Mouse (Mus musculus): ENCODE measurements around the gene Itgb2.

Itgb2 gene

GRCm38 (mm10) chr10:77553285-77553684 is 23.2 kb downstream of the Itgb2 start:
- DNase-seq: no peak

DNA sequence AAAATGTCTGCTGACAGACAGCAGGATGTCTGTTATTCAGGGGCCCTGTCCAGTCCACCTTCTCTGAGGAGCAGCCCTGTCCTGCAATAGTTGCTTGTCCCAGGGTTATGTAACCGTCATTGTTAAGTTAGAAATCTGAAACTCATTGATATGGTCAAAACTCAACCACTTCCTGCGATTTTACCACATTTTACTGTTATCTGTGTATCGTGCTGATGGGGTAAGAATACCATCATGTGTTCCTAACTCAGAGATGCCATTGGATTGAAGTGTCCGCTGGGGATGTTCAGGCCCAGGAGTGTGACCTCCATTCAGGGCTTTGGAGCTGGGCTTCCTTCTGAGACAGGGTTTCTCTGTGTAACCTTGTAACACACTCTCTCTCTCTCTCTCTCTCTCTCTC is 24.9 kb downstream of the Itgb2 start:
- no peak for DNase-seq

GRCm38 (mm10) chr10:77556631-77557030 is 26.6 kb downstream of the Itgb2 start:
- DNase-seq: no peak

GRCm38 (mm10) chr10:77557641-77558040 is 27.6 kb downstream of the Itgb2 start:
- DNase-seq: no peak

- no peak for DNase-seq
Observed at GRCm38 (mm10) chr10:77560090-77560489, 30.0 kb downstream of the Itgb2 start.

- no peak for DNase-seq
Observed at GRCm38 (mm10) chr10:77560830-77561229, 30.8 kb downstream of the Itgb2 start.

GRCm38 (mm10) chr10:77561508-77561907 is 31.5 kb downstream of the Itgb2 start:
- DNase-seq: no peak

GRCm38 (mm10) chr10:77565005-77565404 is 35.0 kb downstream of the Itgb2 start:
- no peak for DNase-seq

DNA sequence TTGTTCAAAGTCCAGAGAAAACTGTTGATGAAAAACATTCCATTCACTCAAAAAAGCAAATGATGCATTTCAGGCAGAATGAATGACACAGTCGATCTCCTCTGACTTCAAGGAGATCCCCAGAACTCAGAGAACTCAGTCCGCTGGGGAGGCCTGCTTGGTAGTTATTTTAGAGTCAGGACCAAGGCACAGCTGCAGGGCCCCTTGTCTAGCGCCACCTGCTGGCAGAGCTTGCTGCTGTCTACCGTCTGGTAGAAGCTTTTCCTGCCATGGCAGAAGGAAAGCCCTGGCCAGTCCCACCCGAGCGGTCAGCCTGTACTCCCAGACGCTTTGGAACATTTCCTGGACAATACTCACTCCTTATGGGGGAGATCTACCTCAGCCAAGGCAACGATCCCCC is 36.6 kb downstream of the Itgb2 start:
- DNase-seq: peak; percentile 73

DNA sequence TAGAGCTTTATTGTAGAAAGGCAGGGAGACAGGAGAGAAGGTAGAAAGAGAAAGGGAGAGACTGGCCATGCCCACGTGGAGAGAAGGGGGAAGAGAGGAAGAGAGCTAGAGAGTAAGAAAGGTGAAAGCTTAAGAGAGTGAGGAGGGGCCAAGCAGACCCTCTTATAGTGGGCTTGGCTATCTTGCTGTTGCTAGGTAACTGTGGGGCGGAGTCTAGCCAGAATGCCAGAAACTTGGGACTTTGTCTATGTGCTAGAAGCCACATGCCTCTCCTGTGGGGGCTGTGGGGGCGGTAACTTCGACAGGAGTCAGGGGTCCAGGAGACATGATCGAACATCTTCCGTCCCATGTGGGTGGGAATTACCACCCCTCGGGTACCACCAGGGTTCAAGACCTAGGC is 39.4 kb downstream of the Itgb2 start:
- DNase-seq: no peak

DNA sequence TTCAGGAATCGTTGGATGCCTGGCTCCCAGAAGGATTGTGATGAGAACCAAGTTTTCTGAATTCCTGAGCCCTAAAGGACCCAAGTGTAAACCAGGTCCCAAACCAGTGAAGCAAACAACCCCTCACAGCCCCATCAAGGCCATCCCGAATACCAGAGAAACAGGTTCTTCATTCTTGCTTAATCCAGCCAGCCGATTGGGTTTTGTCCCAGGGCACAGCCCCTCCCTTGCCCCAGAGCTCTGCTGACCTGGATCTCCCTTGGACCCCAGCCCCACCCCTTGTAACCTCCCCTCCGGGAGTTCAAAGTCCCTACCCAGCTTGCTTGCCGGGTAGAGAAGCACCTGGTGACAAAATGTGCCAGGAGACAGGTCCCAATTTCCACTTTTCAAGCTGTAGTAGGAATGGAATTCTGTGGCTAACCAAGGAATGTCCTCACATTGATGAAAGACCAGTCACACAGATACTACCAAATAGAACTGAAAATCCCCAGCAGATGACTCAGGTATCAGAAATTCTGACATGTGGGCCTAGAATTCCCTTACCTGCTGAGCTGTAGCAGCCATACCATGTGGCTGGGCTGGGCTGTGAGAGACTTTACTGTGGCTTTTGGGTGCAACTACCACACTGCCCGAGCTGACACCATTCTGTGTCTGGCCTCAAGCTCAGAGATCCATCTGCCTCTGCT is 40.1 kb downstream of the Itgb2 start:
- no peak for DNase-seq

- no peak for DNase-seq
Observed at GRCm38 (mm10) chr10:77572225-77572624, 42.2 kb downstream of the Itgb2 start.

GRCm38 (mm10) chr10:77573162-77573561 is 43.1 kb downstream of the Itgb2 start:
- no peak for DNase-seq

- no peak for DNase-seq
Observed at GRCm38 (mm10) chr10:77580027-77580920, 50.2 kb downstream of the Itgb2 start.

DNA sequence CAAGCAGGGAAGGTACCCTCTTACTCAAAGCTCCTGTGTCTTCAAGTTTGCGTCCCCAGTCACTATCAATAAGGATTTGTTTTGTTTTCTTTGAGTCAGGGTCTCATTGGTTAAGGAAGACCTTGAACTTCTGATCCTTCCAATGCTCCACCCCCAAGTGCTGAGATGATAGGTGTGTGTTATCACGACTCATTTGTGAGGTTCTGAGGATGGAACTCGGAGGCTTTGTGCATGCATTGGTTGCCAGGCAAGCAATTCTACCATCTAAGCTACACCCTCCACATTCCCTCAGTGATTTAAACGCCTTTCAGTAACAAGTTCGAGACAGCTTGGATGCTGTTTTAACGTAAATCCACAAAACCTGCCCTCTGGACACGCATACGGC is 51.0 kb downstream of the Itgb2 start:
- DNase-seq: no peak

DNA sequence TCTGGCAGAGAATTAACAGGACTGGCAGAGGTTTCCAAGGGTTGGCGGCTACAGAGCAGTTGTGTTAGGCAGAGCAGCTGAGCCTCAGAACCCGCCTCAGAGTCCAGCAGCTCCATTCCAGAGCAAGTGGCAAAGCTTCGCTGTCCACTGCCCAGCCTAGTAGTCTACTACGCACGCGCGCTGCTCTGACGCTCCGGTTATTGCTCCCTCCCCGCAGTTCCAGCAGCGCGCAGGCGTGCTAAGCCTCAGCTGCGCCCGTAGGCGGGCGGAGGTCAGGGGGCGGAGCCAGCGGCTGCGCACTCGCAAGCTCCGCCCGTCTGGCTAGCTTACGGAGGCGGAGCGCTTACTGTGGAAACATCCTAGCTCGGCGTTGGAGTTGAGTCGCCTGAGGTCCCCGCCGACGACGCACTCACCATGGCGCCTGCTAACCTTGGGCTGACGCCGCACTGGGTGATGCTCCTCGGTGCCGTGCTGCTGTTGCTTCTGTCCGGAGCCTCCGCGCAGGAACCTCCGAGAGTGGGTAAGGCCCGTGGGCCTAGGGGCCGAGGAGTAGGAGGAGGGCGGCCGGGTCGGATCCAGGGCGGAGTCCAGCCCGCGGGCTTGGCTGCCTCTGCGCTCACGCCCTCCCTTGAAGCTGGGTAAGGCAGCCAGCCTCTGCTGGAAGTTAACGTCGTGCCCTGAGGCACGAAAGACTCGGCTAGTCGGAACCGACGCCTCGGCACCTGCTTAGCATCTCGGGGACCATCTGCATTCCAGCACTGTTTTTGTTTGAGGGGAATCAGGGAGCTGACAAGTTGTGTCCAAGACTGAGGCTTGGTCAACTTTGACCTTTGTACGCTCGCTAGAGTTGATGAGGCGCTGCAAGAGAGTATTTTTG is 51.6 kb downstream of the Itgb2 start, which contains the start of gene Pttg1ip:
Gene Pttg1ip (plus strand): TSS at position 313 of the 877 bp plus-strand sequence.
- DNase-seq: peak; percentile 97

DNA sequence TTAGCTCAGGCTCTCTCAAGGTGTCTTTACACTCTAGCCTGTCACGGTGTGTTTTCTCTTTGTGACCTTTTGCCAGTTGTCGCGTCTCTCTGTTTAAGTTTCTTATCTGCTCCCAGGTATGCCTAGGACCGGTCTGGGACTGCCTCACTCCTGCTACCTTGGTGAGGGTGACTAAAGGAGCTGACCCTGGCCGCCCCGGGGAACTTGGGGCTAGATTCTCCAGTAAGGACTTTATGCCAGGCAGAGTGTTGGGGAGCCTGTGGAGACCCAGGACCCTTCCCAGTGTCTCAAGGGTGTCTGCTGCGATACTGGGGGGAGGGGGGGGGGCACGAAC is 52.2 kb downstream of the Itgb2 start:
- DNase-seq: no peak

DNA sequence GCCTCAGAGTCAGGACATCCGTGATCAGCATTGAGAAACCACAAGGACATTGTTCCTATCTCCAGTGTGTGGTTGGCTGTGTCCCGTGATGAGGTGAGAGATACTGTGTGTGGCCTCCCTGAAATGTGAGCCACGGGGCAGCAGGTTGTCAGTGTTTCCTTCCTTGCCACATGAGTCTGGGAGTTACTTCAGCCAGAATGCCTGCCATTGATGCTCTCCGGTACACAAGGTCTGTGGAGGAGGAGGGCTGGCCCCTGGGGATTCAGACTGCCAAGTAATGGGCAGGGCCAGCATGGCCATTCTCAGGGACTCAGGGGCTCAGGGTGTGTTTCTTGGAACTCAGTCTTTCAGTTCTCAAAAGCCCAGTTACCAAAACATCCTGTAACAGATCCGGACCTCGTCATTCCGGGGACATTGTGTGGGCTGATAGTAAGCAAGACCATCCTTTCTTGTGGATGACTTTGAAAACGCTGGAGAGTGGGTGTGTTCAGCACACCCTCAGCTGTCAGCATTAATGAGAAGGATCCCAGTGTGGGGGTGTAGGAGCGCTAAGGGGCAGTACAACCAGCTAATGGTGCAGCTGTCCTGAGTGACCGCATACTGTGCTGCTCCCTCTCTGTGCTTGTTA is 53.9 kb downstream of the Itgb2 start:
- DNase-seq: no peak

GRCm38 (mm10) chr10:77586637-77587036 is 56.6 kb downstream of the Itgb2 start:
- no peak for DNase-seq

DNA sequence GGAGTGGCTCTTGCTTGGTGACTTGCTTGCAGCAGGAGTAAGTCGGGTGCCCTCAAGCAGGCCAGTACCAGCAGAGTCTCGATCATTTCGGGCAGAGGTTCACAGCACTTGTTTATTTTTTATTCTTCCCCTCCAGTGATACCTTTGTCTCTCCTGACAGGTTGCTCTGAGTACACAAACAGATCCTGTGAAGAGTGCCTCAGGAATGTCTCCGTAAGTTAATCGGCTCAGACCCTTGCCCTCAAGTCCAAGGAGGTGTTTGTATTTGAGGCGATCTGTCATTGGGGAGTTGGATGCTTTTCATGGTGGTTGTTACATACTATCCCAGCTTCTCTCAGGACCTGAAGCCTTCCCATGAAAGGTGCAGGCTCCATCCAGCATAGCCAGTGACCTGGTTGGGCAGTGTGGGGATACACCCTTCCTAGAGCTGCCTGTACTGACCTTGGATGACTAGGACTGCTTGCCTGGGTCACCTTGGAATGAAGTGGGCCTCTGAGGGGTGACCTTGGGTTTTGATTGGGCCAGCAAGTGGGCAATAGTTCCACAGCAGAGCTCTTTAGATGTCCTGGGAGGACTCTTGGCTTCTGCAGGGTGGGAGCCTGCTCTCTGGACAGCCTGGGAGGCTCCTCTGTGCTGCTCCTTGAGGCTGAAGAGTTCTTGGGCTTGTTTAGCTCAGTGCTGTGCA is 57.2 kb downstream of the Itgb2 start:
- no peak for DNase-seq

GRCm38 (mm10) chr10:77588036-77588435 is 58.0 kb downstream of the Itgb2 start:
- DNase-seq: no peak

DNA sequence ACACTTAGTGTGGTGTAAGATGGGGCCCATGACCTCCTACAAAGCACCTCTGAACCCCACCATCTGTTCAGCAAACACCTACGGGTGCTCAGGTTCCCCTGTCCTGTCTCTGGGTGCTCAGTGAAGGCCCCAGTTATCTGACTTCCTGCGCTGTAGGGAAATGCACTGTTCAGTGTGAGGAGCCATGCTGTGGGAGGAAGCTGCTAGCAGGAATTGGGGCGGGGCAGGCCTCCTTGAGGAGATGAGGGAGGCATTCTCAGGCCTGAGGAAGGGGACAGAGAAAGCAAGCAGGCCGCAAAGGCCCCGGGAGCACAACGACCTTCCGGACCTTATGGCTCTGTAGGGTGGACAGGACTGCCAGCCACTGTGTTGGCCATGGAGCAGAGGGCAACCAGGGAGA is 59.1 kb downstream of the Itgb2 start:
- no peak for DNase-seq
